ENCODE assay signal across 8 mouse cellular contexts in the genomic region with DNA sequence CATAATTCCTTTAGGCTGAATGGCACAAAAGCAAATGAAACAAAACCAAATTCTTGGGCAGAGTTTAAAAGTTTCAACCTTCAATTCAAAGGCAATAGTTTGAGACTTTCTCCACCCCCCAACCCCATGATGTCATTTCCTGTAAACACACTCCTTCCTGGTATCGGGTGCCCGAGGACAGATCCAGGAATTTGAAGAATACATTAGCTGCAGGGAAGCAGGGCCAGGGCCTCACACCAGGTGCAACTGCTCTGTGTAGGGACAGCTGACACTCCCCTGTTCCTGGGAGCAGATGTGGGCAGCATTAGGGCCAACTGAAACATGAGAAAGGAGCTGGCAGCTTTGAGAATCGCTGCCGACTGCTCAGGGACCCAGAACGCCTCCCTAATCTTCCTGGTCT.
DNase-seq lines count a peak whose midpoint lies in the region; ATAC-seq and TF ChIP-seq lines count a peak whose summit lies in the region.

No protein-coding gene starts in this region.

- H3K36me3 ChIP-seq in heart, adult 2 months (ENCODE audit: control insufficient read depth, insufficient read depth, low read length) = no peaks in the 10 kb centered on the region
- H3K36me3 ChIP-seq in CH12.LX (replicated peaks in 1 of 2; ENCODE audit: control insufficient read depth in 1 of 2, insufficient read depth in 1 of 2, low read length in 1 of 2) = peaks cover 50 to 87% of the 10 kb centered on the region in 2 experiments
- peaks cover 4% of the 10 kb centered on the region; the same call in 1 of the 2 replicates for H3K36me3 ChIP-seq in embryonic facial prominence, embryonic 14.5 days (ENCODE audit: control insufficient read depth, insufficient read depth, low read length)
- peaks cover 10% of the 10 kb centered on the region; the same call in 1 of the 2 replicates for H3K36me3 ChIP-seq in limb, embryonic 14.5 days (ENCODE audit: control insufficient read depth, insufficient read depth, low read length)

- TF ChIP-seq CTCF in heart, adult 2 months (IDR thresholded peaks at IDR 0.05) = no peak
- no peak for TF ChIP-seq CTCF in CH12.LX (conservative IDR thresholded peaks at IDR 0.05 in 1 of 2, IDR thresholded peaks at IDR 0.05 in 1 of 2; ENCODE audit: low read depth in 2 of 2, low read length in 2 of 2)

- no peaks in the 10 kb centered on the region for H3K27me3 ChIP-seq in heart, adult 2 months (ENCODE audit: control insufficient read depth, insufficient read depth, low read length)
- no peaks in the 10 kb centered on the region for H3K27me3 ChIP-seq in CH12.LX (replicated peaks)
- H3K27me3 ChIP-seq in embryonic facial prominence, embryonic 14.5 days (replicated peaks; ENCODE audit: control insufficient read depth, insufficient read depth, low read length) = no peaks in the 10 kb centered on the region
- no peaks in the 10 kb centered on the region for H3K27me3 ChIP-seq in limb, embryonic 14.5 days (ENCODE audit: control insufficient read depth, insufficient read depth, low read length)

- TF ChIP-seq EP300 in heart, adult 2 months (IDR thresholded peaks at IDR 0.05; ENCODE audit: insufficient read depth, low read depth, low read length) = no peak
- TF ChIP-seq EP300 in CH12.LX (IDR thresholded peaks at IDR 0.05; ENCODE audit: low read length) = peak; percentile 10; the same call in 1 of the 2 replicates

- in situ Hi-C loops in CH12.LX (cut with MboI; ENCODE audit: low pct_ligation_motif_present, low pct_unique_long_range_greater_than_20kb, low sequenced_read_pairs) = loop anchor here (5.0 kb wide), 1 partner anchor 33 kb away; no protein-coding TSS in a partner anchor

- intact Hi-C loops in heart, adult 2 months (cut with DNase I) = no loop called here
- intact Hi-C loops in heart, postnatal 14 days (cut with DNase I) = no loop called here

- WGBS in heart, adult 2 months = 37% methylated on average over 5 of the region's 5 CpGs
- WGBS in embryonic facial prominence, embryonic 14.5 days = 6% methylated on average over 5 of the region's 5 CpGs
- WGBS in limb, embryonic 14.5 days = 17% methylated on average over 5 of the region's 5 CpGs

- 0 out of 2 replicates have a peak overlapping the region, but pooled peaks have one; percentile 19 for H3K9ac ChIP-seq in heart, adult 2 months (ENCODE audit: low read depth, low read length)
- H3K9ac ChIP-seq in CH12.LX (ENCODE audit: insufficient read depth, low read depth) = 0 out of 2 replicates have a peak overlapping the region, but pooled peaks have one; percentile 10
- H3K9ac ChIP-seq in embryonic facial prominence, embryonic 14.5 days (ENCODE audit: low read depth, low read length) = no peak overlapping the region
- H3K9ac ChIP-seq in limb, embryonic 14.5 days (ENCODE audit: low read depth, low read length, severe bottlenecking) = no peak overlapping the region

- H3K4me2 ChIP-seq in CH12.LX (ENCODE audit: insufficient read depth, low read depth, poor library complexity, severe bottlenecking) = peak overlapping the region; percentile 39; the same call in 1 of the 2 replicates
- 0 out of 2 replicates have a peak overlapping the region, but pooled peaks have one; percentile 21 for H3K4me2 ChIP-seq in embryonic facial prominence, embryonic 14.5 days (ENCODE audit: low read depth, low read length)
- H3K4me2 ChIP-seq in limb, embryonic 14.5 days (replicated peaks; ENCODE audit: low read depth, low read length, severe bottlenecking) = no peak overlapping the region

- H3K4me3 ChIP-seq in heart, adult 2 months = no peak overlapping the region
- peak overlapping the region in 1 of 3 experiments; percentile 1 for H3K4me3 ChIP-seq in CH12.LX (replicated peaks in 1 of 3; ENCODE audit: low read depth in 2 of 3, low read length in 2 of 3, poor library complexity in 1 of 3)
- H3K4me3 ChIP-seq in embryonic facial prominence, embryonic 14.5 days (ENCODE audit: low read depth, low read length) = no peak overlapping the region
- no peak overlapping the region for H3K4me3 ChIP-seq in limb, embryonic 14.5 days (replicated peaks; ENCODE audit: low read length)

- no peaks in the 10 kb centered on the region for H3K79me2 ChIP-seq in heart, adult 2 months (replicated peaks; ENCODE audit: control insufficient read depth, insufficient read depth, low read length)
- H3K79me2 ChIP-seq in CH12.LX (replicated peaks; ENCODE audit: control insufficient read depth, extremely low read depth, insufficient read depth, poor library complexity, severe bottlenecking) = peaks cover 32% of the 10 kb centered on the region

- no peak overlapping the region for H3K27ac ChIP-seq in heart, adult 2 months
- peak overlapping the region; percentile 53 for H3K27ac ChIP-seq in CH12.LX (ENCODE audit: insufficient read depth, low read depth)
- H3K27ac ChIP-seq in embryonic facial prominence, embryonic 14.5 days (replicated peaks; ENCODE audit: low read depth, low read length) = peak overlapping the region; percentile 40
- H3K27ac ChIP-seq in limb, embryonic 14.5 days (replicated peaks; ENCODE audit: low read depth, low read length) = 0 out of 2 replicates have a peak overlapping the region, but pooled peaks have one; percentile 52

- H3K9me3 ChIP-seq in CH12.LX (replicated peaks; ENCODE audit: low read length) = no peaks in the 10 kb centered on the region
- no peaks in the 10 kb centered on the region for H3K9me3 ChIP-seq in embryonic facial prominence, embryonic 14.5 days (ENCODE audit: control insufficient read depth, low read length)
- H3K9me3 ChIP-seq in limb, embryonic 14.5 days (ENCODE audit: control insufficient read depth, low read length) = no peaks in the 10 kb centered on the region

- no peak for DNase-seq in heart, adult 2 months
- no peak for DNase-seq in heart, postnatal 14 days
- DNase-seq in CH12.LX (ENCODE audit: extremely low read depth) = peak; percentile 37
- DNase-seq in embryonic facial prominence, embryonic 14.5 days (ENCODE audit: low spot score) = peak; percentile 86
- DNase-seq in limb, embryonic 14.5 days (ENCODE audit: low spot score) = peak; percentile 65
- DNase-seq in cerebellum, postnatal 36 days = no peak
- DNase-seq in spleen, postnatal 36 days (ENCODE audit: low spot score in 2 of 2) = no peak
- DNase-seq in Muller cell, postnatal 12 days (ENCODE audit: inconsistent ontology term) = no peak

- no peak for TF ChIP-seq POLR2A in heart, adult 2 months (IDR thresholded peaks at IDR 0.05; ENCODE audit: insufficient read depth, low read depth, low read length)
- TF ChIP-seq POLR2A in CH12.LX (IDR thresholded peaks at IDR 0.05; ENCODE audit: low read depth, low read length) = no peak
- no peak for TF ChIP-seq POLR2A in limb, embryonic 14.5 days (IDR thresholded peaks at IDR 0.05; ENCODE audit: borderline replicate concordance, extremely low read depth, insufficient read depth, insufficient read length)

- ATAC-seq in embryonic facial prominence, embryonic 14.5 days (ENCODE audit: low read depth) = peak; percentile 94
- peak; percentile 87 for ATAC-seq in limb, embryonic 14.5 days (ENCODE audit: low FRiP score, low read depth)

- no peak for TF ChIP-seq RAD21 in CH12.LX (IDR thresholded peaks at IDR 0.05; ENCODE audit: low read depth, low read length)

- dilution Hi-C loops in CH12.LX (cut with MboI; ENCODE audit: extremely low pct_ligation_motif_present, extremely low pct_unique_long_range_greater_than_20kb, low sequenced_read_pairs) = no loop called here

- peaks cover 5% of the 10 kb centered on the region for H3K4me1 ChIP-seq in heart, adult 2 months (ENCODE audit: control insufficient read depth, insufficient read depth, low read length)
- H3K4me1 ChIP-seq in CH12.LX (ENCODE audit: control insufficient read depth in 1 of 2, insufficient read depth in 2 of 2) = peaks cover 14 to 32% of the 10 kb centered on the region in 2 experiments
- H3K4me1 ChIP-seq in embryonic facial prominence, embryonic 14.5 days (ENCODE audit: control insufficient read depth, insufficient read depth, low read length) = peaks cover 19% of the 10 kb centered on the region
- H3K4me1 ChIP-seq in limb, embryonic 14.5 days (ENCODE audit: control insufficient read depth, insufficient read depth, low read length) = peaks cover 16% of the 10 kb centered on the region

TF ChIP-seq in CH12.LX, 34 proteins besides CTCF, POLR2A, EP300 and RAD21:
- TF ChIP-seq JUN (IDR thresholded peaks at IDR 0.05; ENCODE audit: insufficient read depth, low read depth, low read length) = peak; percentile 46
- TF ChIP-seq KAT2A (IDR thresholded peaks at IDR 0.05; ENCODE audit: insufficient replicate concordance, low read length) = no peak
- no peak for TF ChIP-seq CHD1 (IDR thresholded peaks at IDR 0.05; ENCODE audit: low read depth, low read length)
- TF ChIP-seq BHLHE40 (IDR thresholded peaks at IDR 0.05; ENCODE audit: low read depth, low read length) = peak; percentile 45; the same call in 1 of the 2 replicates
- TF ChIP-seq ZNF384 (IDR thresholded peaks at IDR 0.05; ENCODE audit: low read depth, low read length) = no peak
- TF ChIP-seq JUND (conservative IDR thresholded peaks at IDR 0.05; ENCODE audit: low read depth, low read length) = peak; percentile 38; the same call in 1 of the 2 replicates
- peak; percentile 54 for TF ChIP-seq IRF4 (IDR thresholded peaks at IDR 0.05; ENCODE audit: low read depth, low read length)
- no peak for TF ChIP-seq NELFE (IDR thresholded peaks at IDR 0.05; ENCODE audit: low read depth, low read length)
- TF ChIP-seq MAZ (IDR thresholded peaks at IDR 0.05; ENCODE audit: low read depth, low read length) = 0 out of 2 replicates have a peak, but pooled peaks have one; percentile 29
- 0 out of 2 replicates have a peak, but pooled peaks have one; percentile 36 for TF ChIP-seq HCFC1 (IDR thresholded peaks at IDR 0.05; ENCODE audit: low read depth, low read length)
- TF ChIP-seq ETS1 (conservative IDR thresholded peaks at IDR 0.05; ENCODE audit: low read depth, low read length) = peak; percentile 66
- 0 out of 2 replicates have a peak, but pooled peaks have one; percentile 42 for TF ChIP-seq SIN3A (IDR thresholded peaks at IDR 0.05; ENCODE audit: low read length)
- peak; percentile 56; the same call in 1 of the 2 replicates for TF ChIP-seq MEF2A (IDR thresholded peaks at IDR 0.05; ENCODE audit: borderline replicate concordance, low read depth, low read length)
- TF ChIP-seq MXI1 (IDR thresholded peaks at IDR 0.05; ENCODE audit: low read depth, low read length) = no peak
- TF ChIP-seq TCF12 (IDR thresholded peaks at IDR 0.05; ENCODE audit: low read depth, low read length) = 0 out of 2 replicates have a peak, but pooled peaks have one; percentile 54
- no peak for TF ChIP-seq ZC3H11A (IDR thresholded peaks at IDR 0.05; ENCODE audit: low read depth, low read length)
- no peak for TF ChIP-seq GABPA (IDR thresholded peaks at IDR 0.05; ENCODE audit: insufficient replicate concordance, low read depth, low read length)
- peak; percentile 70 for TF ChIP-seq ELF1 (IDR thresholded peaks at IDR 0.05; ENCODE audit: low read depth, low read length)
- no peak for TF ChIP-seq RCOR1 (conservative IDR thresholded peaks at IDR 0.05; ENCODE audit: low read depth, low read length)
- no peak for TF ChIP-seq ZKSCAN1 (IDR thresholded peaks at IDR 0.05; ENCODE audit: borderline replicate concordance, low read depth, low read length)

Comparison
In these comparisons a context has a peak if more than half of its experiments do, and no peak if none do; other contexts are left out.
1. DNase-seq: peak in CH12.LX (single experiment), embryonic facial prominence, embryonic 14.5 days (single experiment) and limb, embryonic 14.5 days (single experiment); none in heart, adult 2 months (0 of 2), heart, postnatal 14 days (0 of 2), cerebellum, postnatal 36 days (0 of 2), spleen, postnatal 36 days (0 of 2) and Muller cell, postnatal 12 days (single experiment).
2. H3K9ac ChIP-seq: peak in heart, adult 2 months (single experiment) and CH12.LX (single experiment); none in embryonic facial prominence, embryonic 14.5 days (single experiment) and limb, embryonic 14.5 days (single experiment).